Mouse (Mus musculus) spleen, adult 2 months (tissue): ENCODE measurements around the gene Nnat.

Source experiments
- CTCF ChIP-seq: fragments of 200-500 bp; IDR thresholded peaks from 2 replicates; pipeline ENCODE4 v1.5.1; 2011; ENCODE audit warnings: mild to moderate bottlenecking, inconsistent platforms; ENCODE audit not compliant: insufficient read depth, insufficient read length, insufficient replicate concordance; ENCODE audit errors: extremely low read depth
- POLR2A ChIP-seq: fragments of 200-500 bp; IDR thresholded peaks from 2 replicates; pipeline ENCODE4 v1.6.1; 2011; ENCODE audit warnings: low read depth, low read length, inconsistent platforms

- TF ChIP-seq CTCF = no peak
- no peak for TF ChIP-seq POLR2A
Measured at GRCm38 (mm10) chr2:157565446-157565845, 5.6 kb downstream of the Nnat start.
